Mouse (Mus musculus): ENCODE measurements around the gene Kcnj2.

DNA sequence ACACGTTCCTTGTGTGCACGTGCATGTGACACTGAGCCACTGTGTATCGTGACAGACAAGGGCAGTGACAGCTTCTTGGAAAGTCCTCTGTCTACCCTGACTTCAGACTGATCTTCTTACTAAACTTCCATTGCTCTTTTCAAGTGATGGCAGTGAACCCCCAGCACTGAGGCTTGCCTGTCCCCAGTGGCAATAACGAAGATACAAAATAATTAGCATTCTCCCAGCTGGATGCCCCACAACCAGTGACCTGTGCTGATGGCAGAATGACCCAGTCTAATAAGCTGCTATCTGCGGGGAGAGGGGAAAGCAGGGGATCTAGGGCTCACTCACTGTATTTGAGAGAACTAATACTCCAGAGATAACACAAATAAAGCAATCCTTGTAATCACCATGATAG lies 5.7 kb upstream of the Kcnj2 start:
- TF ChIP-seq CTCF (IDR thresholded peaks at IDR 0.05; ENCODE audit: low read depth), result no peak
- TF ChIP-seq EP300 (IDR thresholded peaks at IDR 0.05; ENCODE audit: low read depth), result no peak
